8 mouse cellular contexts compared by ENCODE assay signal in the genomic region with DNA sequence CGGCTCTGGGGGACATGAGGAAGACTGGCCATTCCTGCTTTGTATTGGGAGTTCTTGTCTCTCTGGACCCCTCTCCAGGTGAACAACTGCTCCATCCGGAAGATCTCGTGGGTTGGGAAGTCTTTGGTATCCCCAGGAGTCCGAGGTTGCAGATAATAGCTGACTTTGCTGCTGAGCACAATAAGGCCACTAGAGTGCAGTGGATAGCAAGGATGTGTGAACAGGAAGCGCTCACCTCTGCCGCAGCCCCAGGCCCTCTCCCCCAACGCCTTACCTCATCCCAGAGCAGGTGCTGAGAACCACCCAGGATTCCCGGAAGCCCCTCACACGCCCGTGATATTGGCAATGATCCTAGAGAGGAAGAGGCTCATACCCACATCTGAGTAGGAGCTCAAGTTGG. TPM values are rescaled to one million over a fixed set of nuclear protein-coding genes. Genes with fewer than 3 reads are reported as not detected.
DNase-seq lines count a peak whose midpoint lies in the region; ATAC-seq and TF ChIP-seq lines count a peak whose summit lies in the region.

No protein-coding gene starts in this region.

- peaks cover 9% of the 10 kb centered on the region; the same call in 1 of the 2 replicates for H3K4me1 ChIP-seq in thymus, adult 2 months (replicated peaks; ENCODE audit: control insufficient read depth, insufficient read depth, low read length)
- peaks cover 2% of the 10 kb centered on the region for H3K4me1 ChIP-seq in embryonic facial prominence, embryonic 11.5 days (ENCODE audit: control insufficient read depth, insufficient read depth, low read length)
- H3K4me1 ChIP-seq in intestine, embryonic 15.5 days (replicated peaks), result peaks cover 39% of the 10 kb centered on the region

- no peaks in the 10 kb centered on the region for H3K9me3 ChIP-seq in embryonic facial prominence, embryonic 11.5 days (replicated peaks; ENCODE audit: control insufficient read depth, low read length)
- no peaks in the 10 kb centered on the region for H3K9me3 ChIP-seq in intestine, embryonic 15.5 days

- TF ChIP-seq CTCF in thymus, adult 2 months (IDR thresholded peaks at IDR 0.05; ENCODE audit: borderline replicate concordance, control insufficient read depth, extremely low read depth, insufficient read depth, low read length, poor library complexity), result peak; percentile 27; the same call in 1 of the 2 replicates

- no peak for ATAC-seq in embryonic facial prominence, embryonic 11.5 days (replicated peaks; ENCODE audit: insufficient number of reproducible peaks, low FRiP score, low TSS enrichment, low read depth)
- peak; percentile 61; the same call in 1 of the 2 replicates for ATAC-seq in intestine, embryonic 15.5 days
- ATAC-seq in megakaryocyte progenitor cell, adult 5-6 weeks (replicated peaks; ENCODE audit: poor library complexity), result peak; percentile 61
- ATAC-seq in monocyte, adult 5-6 weeks (replicated peaks; ENCODE audit: insufficient number of reproducible peaks, low FRiP score, low TSS enrichment, poor library complexity, severe bottlenecking), result no peak
- ATAC-seq in cerebellum, adult (ENCODE audit: insufficient number of reproducible peaks, low FRiP score, low TSS enrichment), result no peak

- H3K4me3 ChIP-seq in thymus, adult 2 months (ENCODE audit: control insufficient read depth, insufficient read depth, low read length), result no peak overlapping the region
- no peak overlapping the region for H3K4me3 ChIP-seq in embryonic facial prominence, embryonic 11.5 days (ENCODE audit: low read depth, low read length)
- no peak overlapping the region for H3K4me3 ChIP-seq in intestine, embryonic 15.5 days (replicated peaks)

- H3K4me2 ChIP-seq in embryonic facial prominence, embryonic 11.5 days (ENCODE audit: low read depth, low read length), result peak overlapping the region; percentile 11; the same call in 1 of the 2 replicates
- peak overlapping the region; percentile 31 for H3K4me2 ChIP-seq in intestine, embryonic 15.5 days (replicated peaks)

- DNase-seq in thymus, adult 2 months, result peak; percentile 30
- no peak for DNase-seq in thymus, postnatal 10 days (ENCODE audit: low spot score in 2 of 2)
- peak; percentile 67 for DNase-seq in embryonic facial prominence, embryonic 11.5 days (ENCODE audit: low spot score)
- DNase-seq in adrenal gland, postnatal 25 days, result no peak

- no peak for TF ChIP-seq POLR2A in thymus, adult 2 months (IDR thresholded peaks at IDR 0.05; ENCODE audit: control insufficient read depth, extremely low read depth, insufficient read depth, low read length, poor library complexity)

- H3K27ac ChIP-seq in thymus, adult 2 months (ENCODE audit: control insufficient read depth, insufficient read depth, low read length), result no peak overlapping the region
- no peak overlapping the region for H3K27ac ChIP-seq in embryonic facial prominence, embryonic 11.5 days (replicated peaks; ENCODE audit: low read depth, low read length)
- H3K27ac ChIP-seq in intestine, embryonic 15.5 days, result no peak overlapping the region

- no peaks in the 10 kb centered on the region for H3K36me3 ChIP-seq in thymus, adult 2 months (ENCODE audit: control insufficient read depth, insufficient read depth, low read length)
- no peaks in the 10 kb centered on the region for H3K36me3 ChIP-seq in embryonic facial prominence, embryonic 11.5 days (replicated peaks; ENCODE audit: control insufficient read depth, insufficient read depth, low read depth, low read length)
- no peaks in the 10 kb centered on the region for H3K36me3 ChIP-seq in intestine, embryonic 15.5 days

- no peak overlapping the region for H3K9ac ChIP-seq in embryonic facial prominence, embryonic 11.5 days (replicated peaks; ENCODE audit: low read length)
- H3K9ac ChIP-seq in intestine, embryonic 15.5 days, result no peak overlapping the region

- WGBS in thymus, adult 2 months, result 3% methylated on average over 10 of the region's 10 CpGs
- WGBS in embryonic facial prominence, embryonic 11.5 days, result 4% methylated on average over 10 of the region's 10 CpGs
- 7% methylated on average over 10 of the region's 10 CpGs for WGBS in intestine, embryonic 15.5 days

- H3K27me3 ChIP-seq in thymus, adult 2 months (ENCODE audit: control insufficient read depth, insufficient read depth, low read length), result peaks cover 15% of the 10 kb centered on the region
- peaks cover 41% of the 10 kb centered on the region for H3K27me3 ChIP-seq in embryonic facial prominence, embryonic 11.5 days (ENCODE audit: control insufficient read depth, insufficient read depth, low read length)
- peaks cover 48% of the 10 kb centered on the region for H3K27me3 ChIP-seq in intestine, embryonic 15.5 days (replicated peaks)

RNA-seq across cellular contexts. Expression of gene Adam33, which starts 7.4 kb away (rescaled TPM):
- 4.2 and 7.7 TPM in 2 replicates for polyA plus RNA-seq in thymus, adult 2 months (2012; rRNA removed)
- 0.57 and 0.80 TPM in 2 replicates for polyA plus RNA-seq in embryonic facial prominence, embryonic 11.5 days (2014; fragmentation: Nextera tagmentation; extraction: Ambion mirVana)
- polyA plus RNA-seq in intestine, embryonic 15.5 days (2015; fragmentation: Nextera tagmentation; extraction: Ambion mirVana), result 3.3 and 4.0 TPM in 2 replicates
- total RNA-seq in megakaryocyte progenitor cell, adult 5-6 weeks (2015), result not detected in 2 replicates
- not detected in 2 replicates for total RNA-seq in megakaryocyte progenitor cell, adult 5-6 weeks (2017)
- not detected in 3 replicates for total RNA-seq in monocyte, adult 5-6 weeks (2017)
- total RNA-seq in adrenal gland, postnatal 25 days (2021), result 3.8 and 4.8 TPM in 2 replicates

RNA-seq across cellular contexts. Expression of gene Gfra4, which starts 13.3 kb away (rescaled TPM):
- polyA plus RNA-seq in thymus, adult 2 months (2012; rRNA removed), result 12.7 and 14.3 TPM in 2 replicates
- 13.3 and 15.3 TPM in 2 replicates for polyA plus RNA-seq in embryonic facial prominence, embryonic 11.5 days (2014; fragmentation: Nextera tagmentation; extraction: Ambion mirVana)
- polyA plus RNA-seq in intestine, embryonic 15.5 days (2015; fragmentation: Nextera tagmentation; extraction: Ambion mirVana), result 8.8 and 9.6 TPM in 2 replicates
- not detected in 2 replicates for total RNA-seq in megakaryocyte progenitor cell, adult 5-6 weeks (2015)
- not detected in 2 replicates for total RNA-seq in megakaryocyte progenitor cell, adult 5-6 weeks (2017)
- not detected in 3 replicates for total RNA-seq in monocyte, adult 5-6 weeks (2017)
- 4.2 and 6.3 TPM in 2 replicates for total RNA-seq in adrenal gland, postnatal 25 days (2021)

RNA-seq across cellular contexts. Expression of gene Siglec1, which starts 30.4 kb away (rescaled TPM):
- polyA plus RNA-seq in thymus, adult 2 months (2012; rRNA removed), result 10.4 and 14.5 TPM in 2 replicates
- 0.07 and 0.11 TPM in 2 replicates for polyA plus RNA-seq in embryonic facial prominence, embryonic 11.5 days (2014; fragmentation: Nextera tagmentation; extraction: Ambion mirVana)
- 0.24 and 0.35 TPM in 2 replicates for polyA plus RNA-seq in intestine, embryonic 15.5 days (2015; fragmentation: Nextera tagmentation; extraction: Ambion mirVana)
- 0.05 and 0.07 TPM in 2 replicates for total RNA-seq in megakaryocyte progenitor cell, adult 5-6 weeks (2015)
- total RNA-seq in megakaryocyte progenitor cell, adult 5-6 weeks (2017), result 0.10 TPM in 1 of 2 replicates, not detected in the other
- 0.68 to 0.75 TPM in 2 of 3 replicates, not detected in the other for total RNA-seq in monocyte, adult 5-6 weeks (2017)
- total RNA-seq in adrenal gland, postnatal 25 days (2021), result 2.6 and 2.7 TPM in 2 replicates

Comparison
In these comparisons a context has a peak if more than half of its experiments do, and no peak if none do; other contexts are left out.
1. DNase-seq: peak in thymus, adult 2 months (single experiment) and embryonic facial prominence, embryonic 11.5 days (single experiment); none in thymus, postnatal 10 days (0 of 2) and adrenal gland, postnatal 25 days (single experiment).
2. ATAC-seq: peak in intestine, embryonic 15.5 days (single experiment) and megakaryocyte progenitor cell, adult 5-6 weeks (single experiment); none in embryonic facial prominence, embryonic 11.5 days (single experiment), monocyte, adult 5-6 weeks (single experiment) and cerebellum, adult (single experiment).